In the genomic region with DNA sequence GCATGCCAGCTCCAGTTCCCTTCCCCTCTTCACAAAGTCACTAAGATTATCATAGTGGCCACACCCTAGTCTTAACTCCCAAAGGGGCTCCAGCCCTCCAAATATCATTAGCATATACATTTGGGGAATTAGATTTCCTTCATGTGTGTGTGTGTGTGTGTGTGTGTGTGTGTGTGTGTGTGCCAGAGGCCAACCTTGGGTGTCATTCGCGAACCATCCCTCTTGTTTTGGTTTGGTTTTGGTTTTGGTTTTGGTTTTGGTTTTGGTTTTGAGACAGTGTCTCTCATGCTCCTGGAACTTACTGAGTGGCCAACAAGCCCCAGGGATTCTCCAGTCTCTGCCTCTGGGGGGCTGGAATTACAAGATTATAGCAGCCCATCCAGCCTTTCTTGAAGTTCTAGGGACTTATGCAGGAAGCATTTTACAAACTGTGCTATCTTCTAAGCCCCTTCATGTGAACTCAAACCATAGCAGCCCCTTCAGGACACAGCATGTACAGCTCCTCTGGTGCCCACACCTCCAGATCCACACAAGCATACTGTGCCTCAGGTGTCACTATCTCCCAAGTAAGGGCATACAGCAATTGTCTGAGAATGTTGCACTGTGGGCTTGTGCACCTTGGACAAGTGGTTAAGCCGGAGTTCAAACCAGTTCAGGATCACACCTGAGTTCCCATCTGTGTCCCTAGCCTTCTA, we compare ENCODE assay signal across 27 mouse cellular contexts. TPM values are rescaled to one million over a fixed set of nuclear protein-coding genes. Genes with fewer than 3 reads are reported as not detected.
DNase-seq lines count a peak whose midpoint lies in the region; ATAC-seq and TF ChIP-seq lines count a peak whose summit lies in the region.
"Had no signal": no experiment of that assay in that cellular context is flagged by ENCODE, and none has a peak within 500 bp of the region (broad histone marks: within the 10 kb centered on the region; RNA-seq: fewer than 3 reads in every experiment).

No protein-coding gene starts in this region.

- H3K4me1 ChIP-seq in lung, postnatal 0 days (ENCODE audit: insufficient read depth, low read depth, low read length) = peaks cover 8% of the 10 kb centered on the region; the same call in 1 of the 2 replicates
- H3K4me1 ChIP-seq in hindbrain, embryonic 11.5 days (replicated peaks; ENCODE audit: control insufficient read depth, insufficient read depth, low read length) = no peaks in the 10 kb centered on the region

- no peak for DNase-seq in gastrocnemius, adult 2 months
- DNase-seq in gastrocnemius, postnatal 25 days = no peak
- DNase-seq in lung, postnatal 0 days (ENCODE audit: low spot score) = no peak
- DNase-seq in lung, postnatal 25 days (ENCODE audit: low spot score) = no peak
- no peak for DNase-seq in hindbrain, embryonic 11.5 days (ENCODE audit: low spot score)
- DNase-seq in thymus, postnatal 14 days = no peak
- DNase-seq in urinary bladder, adult 2 months (ENCODE audit: low spot score) = no peak
- DNase-seq: adrenal gland, postnatal 10 days; cerebellum, adult 11-12 months; cerebellum, postnatal 14 days; embryo, embryonic 11 days; heart, postnatal 14 days; kidney, adult 11 months; kidney, postnatal 10 days; layer of hippocampus, adult 9-11 months; retina, postnatal 1 day; thymus, postnatal 25 days had no signal

- TF ChIP-seq CTCF in gastrocnemius, adult 2 months (IDR thresholded peaks at IDR 0.05) = no peak
- no peak for TF ChIP-seq CTCF in lung, postnatal 0 days (IDR thresholded peaks at IDR 0.05)

- no peaks in the 10 kb centered on the region for H3K36me3 ChIP-seq in lung, postnatal 0 days (ENCODE audit: insufficient read depth, low read length)
- H3K36me3 ChIP-seq in hindbrain, embryonic 11.5 days (ENCODE audit: control insufficient read depth, insufficient read depth, low read length) = no peaks in the 10 kb centered on the region
- H3K36me3 ChIP-seq: embryonic facial prominence, embryonic 15.5 days; heart, embryonic 12.5 days; hindbrain, embryonic 13.5 days; limb, embryonic 12.5 days; liver, embryonic 12.5 days had no signal

- intact Hi-C loops in gastrocnemius, adult 2 months (cut with DNase I) = no loop called here

- no peak for ATAC-seq in lung, postnatal 0 days
- ATAC-seq in inflammation-experienced regulatory T-cells, adult 6 months = peak; percentile 76
- no peak for ATAC-seq in hindbrain, embryonic 11.5 days (ENCODE audit: low FRiP score)
- ATAC-seq: forebrain, embryonic 16.5 days; liver, embryonic 12.5 days had no signal

- WGBS in lung, postnatal 0 days = 89% methylated on average over 3 of the region's 3 CpGs
- 97% methylated on average over 3 of the region's 3 CpGs for WGBS in hindbrain, embryonic 11.5 days

- H3K27me3 ChIP-seq in lung, postnatal 0 days (replicated peaks; ENCODE audit: insufficient read depth, low read length) = no peaks in the 10 kb centered on the region
- H3K27me3 ChIP-seq in hindbrain, embryonic 11.5 days (ENCODE audit: control insufficient read depth, insufficient read depth, low read length) = no peaks in the 10 kb centered on the region
- H3K27me3 ChIP-seq: embryonic facial prominence, embryonic 15.5 days; heart, embryonic 12.5 days; limb, embryonic 12.5 days; liver, embryonic 12.5 days had no signal

- no peak overlapping the region for H3K4me3 ChIP-seq in gastrocnemius, adult 2 months
- no peak overlapping the region for H3K4me3 ChIP-seq in lung, postnatal 0 days (ENCODE audit: low read depth, low read length)
- H3K4me3 ChIP-seq in hindbrain, embryonic 11.5 days (ENCODE audit: low read depth, low read length) = no peak overlapping the region
- H3K4me3 ChIP-seq: embryonic facial prominence, embryonic 15.5 days; heart, embryonic 12.5 days; hindbrain, embryonic 13.5 days; left cerebral cortex, adult 2 months; limb, embryonic 12.5 days; liver, embryonic 12.5 days had no signal

- no peaks in the 10 kb centered on the region for H3K9me3 ChIP-seq in lung, postnatal 0 days (ENCODE audit: low read length)
- no peaks in the 10 kb centered on the region for H3K9me3 ChIP-seq in hindbrain, embryonic 11.5 days (ENCODE audit: control insufficient read depth, low read length)
- H3K9me3 ChIP-seq: embryonic facial prominence, embryonic 15.5 days; heart, embryonic 12.5 days had no signal

- no peak overlapping the region for H3K4me2 ChIP-seq in lung, postnatal 0 days (replicated peaks; ENCODE audit: low read depth, low read length)
- no peak overlapping the region for H3K4me2 ChIP-seq in hindbrain, embryonic 11.5 days (replicated peaks; ENCODE audit: low read depth, low read length)
- H3K4me2 ChIP-seq: embryonic facial prominence, embryonic 15.5 days; heart, embryonic 12.5 days; hindbrain, embryonic 13.5 days; limb, embryonic 12.5 days; liver, embryonic 12.5 days had no signal

- H3K9ac ChIP-seq in lung, postnatal 0 days (replicated peaks; ENCODE audit: low read depth) = no peak overlapping the region
- no peak overlapping the region for H3K9ac ChIP-seq in hindbrain, embryonic 11.5 days (ENCODE audit: low read depth, low read length)
- H3K9ac ChIP-seq: embryonic facial prominence, embryonic 15.5 days; heart, embryonic 12.5 days; hindbrain, embryonic 13.5 days; limb, embryonic 12.5 days; liver, embryonic 12.5 days had no signal

- TF ChIP-seq EP300 in lung, postnatal 0 days (IDR thresholded peaks at IDR 0.05) = no peak

- peak overlapping the region; percentile 73; the same call in 1 of the 2 replicates for H3K27ac ChIP-seq in gastrocnemius, adult 2 months
- peak overlapping the region; percentile 64; the same call in 1 of the 2 replicates for H3K27ac ChIP-seq in lung, postnatal 0 days (ENCODE audit: low read length)
- H3K27ac ChIP-seq in hindbrain, embryonic 11.5 days (ENCODE audit: low read depth, low read length) = no peak overlapping the region
- H3K27ac ChIP-seq: embryonic facial prominence, embryonic 15.5 days; hindbrain, embryonic 13.5 days; left cerebral cortex, adult 2 months; limb, embryonic 12.5 days; liver, embryonic 12.5 days had no signal

RNA-seq across cellular contexts. Expression of a gene that starts 46.3 kb away (rescaled TPM):
- 1 to 10 TPM; 6.1 to 7.7 TPM for total RNA-seq in gastrocnemius, adult 2 months (2021)
- total RNA-seq in gastrocnemius, postnatal 25 days (2021) = 1 to 10 TPM; 5.3 to 6.4 TPM
- polyA plus RNA-seq in lung, postnatal 0 days (2015; fragmentation: Nextera tagmentation; extraction: Ambion mirVana) = 8.6 and 8.7 TPM in 2 replicates
- polyA plus RNA-seq in inflammation-experienced regulatory T-cells, adult 6 months (2017; shearing (Covaris generic)) = 1 to 10 TPM; 2.7 to 5.2 (median 5.1) TPM
- 6.9 TPM in 2 replicates for polyA plus RNA-seq in hindbrain, embryonic 11.5 days (2014; fragmentation: Nextera tagmentation; extraction: Ambion mirVana)
- polyA plus RNA-seq in urinary bladder, adult 2 months (2012; rRNA removed) = 16.7 and 19.7 TPM in 2 replicates

RNA-seq across cellular contexts. Expression of a gene that starts 57.8 kb away (rescaled TPM):
- total RNA-seq in gastrocnemius, adult 2 months (2021) = not detected
- not detected for total RNA-seq in gastrocnemius, postnatal 25 days (2021)
- not detected in 2 replicates for polyA plus RNA-seq in lung, postnatal 0 days (2015; fragmentation: Nextera tagmentation; extraction: Ambion mirVana)
- not detected for polyA plus RNA-seq in inflammation-experienced regulatory T-cells, adult 6 months (2017; shearing (Covaris generic))
- polyA plus RNA-seq in hindbrain, embryonic 11.5 days (2014; fragmentation: Nextera tagmentation; extraction: Ambion mirVana) = 0.59 and 1.4 TPM in 2 replicates
- polyA plus RNA-seq in urinary bladder, adult 2 months (2012; rRNA removed) = 0.06 TPM in 1 of 2 replicates, not detected in the other
- total RNA-seq: megakaryocyte-erythroid progenitor cell, adult 5-6 weeks had no signal
- polyA plus RNA-seq: forebrain, embryonic 16.5 days; liver, embryonic 12.5 days; lung, embryonic 16.5 days had no signal
